Mouse (Mus musculus): ENCODE measurements around the gene Pak1. TPM values are rescaled to one million over a fixed set of nuclear protein-coding genes. Genes with fewer than 3 reads are reported as not detected.

The Pak1 gene
- total and polyA plus RNA-seq, 3 experiments = 2.8 to 6.7 TPM; not detected in 1

GRCm38 (mm10) chr7:97832987-97833386, 44.6 kb downstream of the Pak1 start:
- Histone ChIP-seq H3K27me3 (ENCODE audit: control insufficient read depth in 1 of 2, insufficient read depth in 2 of 2, low read length in 2 of 2) (peaks cover 1 to 12% of the 10 kb centered on the region in 2 experiments; a peak in 3 of 4 replicates), H3K4me3 (ENCODE audit: control insufficient read depth in 1 of 2, insufficient read depth in 1 of 2, low read depth in 2 of 2, low read length in 2 of 2) (no peak overlapping the region), H3K4me1 (ENCODE audit: control insufficient read depth in 1 of 2, insufficient read depth in 2 of 2, low read length in 2 of 2) (no peaks in the 10 kb centered on the region), H3K36me3 (ENCODE audit: control insufficient read depth in 1 of 2, insufficient read depth in 2 of 2, low read length in 2 of 2) (no peaks in the 10 kb centered on the region), H3K27ac (ENCODE audit: control insufficient read depth, low read depth, low read length) (no peak overlapping the region), H3K9ac (ENCODE audit: control insufficient read depth, low read depth, low read length, poor library complexity, severe bottlenecking) (no peak overlapping the region), H3K9me3 (replicated peaks; ENCODE audit: insufficient read depth, low read length) (no peaks in the 10 kb centered on the region), H3K79me2 (ENCODE audit: control insufficient read depth, insufficient read depth, low read length, poor library complexity) (no peaks in the 10 kb centered on the region)
- TF ChIP-seq NRF1 (IDR thresholded peaks at IDR 0.05; ENCODE audit: insufficient read depth, low read depth, low read length, poor library complexity, severe bottlenecking) (no peak), ZNF384 (IDR thresholded peaks at IDR 0.05; ENCODE audit: low read depth, low read length) (no peak), MEF2A (IDR thresholded peaks at IDR 0.05; ENCODE audit: extremely low read depth, insufficient replicate concordance, low read depth, low read length, poor library complexity, severe bottlenecking) (no peak), POLR2AphosphoS2 (IDR thresholded peaks at IDR 0.05; ENCODE audit: low read length) (no peak), HCFC1 (IDR thresholded peaks at IDR 0.05; ENCODE audit: low read depth, low read length) (no peak), ZKSCAN1 (IDR thresholded peaks at IDR 0.05; ENCODE audit: low read depth, low read length) (no peak), EP300 (IDR thresholded peaks at IDR 0.05; ENCODE audit: low read depth in 1 of 2, low read length in 2 of 2) (no peak), MXI1 (IDR thresholded peaks at IDR 0.05; ENCODE audit: low read depth, low read length) (no peak), MAX (IDR thresholded peaks at IDR 0.05; ENCODE audit: low read length) (no peak), CHD1 (IDR thresholded peaks at IDR 0.05; ENCODE audit: low read depth, low read length) (no peak)
- no peak for DNase-seq (ENCODE audit: low read depth, low spot score)

GRCm38 (mm10) chr7:97838574-97838973, 50.2 kb downstream of the Pak1 start:
- Histone ChIP-seq H3K9ac (ENCODE audit: control insufficient read depth, low read depth, low read length, poor library complexity, severe bottlenecking) (no peak overlapping the region), H3K4me1 (ENCODE audit: control insufficient read depth in 1 of 2, insufficient read depth in 2 of 2, low read length in 2 of 2) (no peaks in the 10 kb centered on the region), H3K27ac (ENCODE audit: control insufficient read depth, low read depth, low read length) (no peak overlapping the region), H3K79me2 (ENCODE audit: control insufficient read depth, insufficient read depth, low read length, poor library complexity) (no peaks in the 10 kb centered on the region), H3K36me3 (ENCODE audit: control insufficient read depth in 1 of 2, insufficient read depth in 2 of 2, low read length in 2 of 2) (no peaks in the 10 kb centered on the region), H3K9me3 (replicated peaks; ENCODE audit: insufficient read depth, low read length) (no peaks in the 10 kb centered on the region), H3K4me3 (ENCODE audit: control insufficient read depth in 1 of 2, insufficient read depth in 1 of 2, low read depth in 2 of 2, low read length in 2 of 2) (no peak overlapping the region), H3K27me3 (ENCODE audit: control insufficient read depth in 1 of 2, insufficient read depth in 2 of 2, low read length in 2 of 2) (no peaks in the 10 kb centered on the region)
- TF ChIP-seq ZMIZ1 (IDR thresholded peaks at IDR 0.05; ENCODE audit: low read depth, low read length) = no peak
- no peak for TF ChIP-seq ETS1 (IDR thresholded peaks at IDR 0.05; ENCODE audit: low read depth, low read length)
- no peak for TF ChIP-seq E2F4 (IDR thresholded peaks at IDR 0.05; ENCODE audit: borderline replicate concordance, low read depth, low read length)
- TF ChIP-seq POLR2AphosphoS2 (IDR thresholded peaks at IDR 0.05; ENCODE audit: low read length) = no peak
- no peak for TF ChIP-seq MAZ (IDR thresholded peaks at IDR 0.05; ENCODE audit: low read depth, low read length)
- no peak for TF ChIP-seq POLR2AphosphoS5 (IDR thresholded peaks at IDR 0.05; ENCODE audit: borderline replicate concordance, low read depth, low read length)
- no peak for TF ChIP-seq USF1 (IDR thresholded peaks at IDR 0.05; ENCODE audit: low read depth, low read length)
- TF ChIP-seq EP300 (IDR thresholded peaks at IDR 0.05; ENCODE audit: low read depth in 1 of 2, low read length in 2 of 2) = no peak
- DNase-seq (ENCODE audit: low read depth, low spot score) = no peak
